Mouse (Mus musculus): ENCODE measurements around the gene Sipa1l3. TPM values are rescaled to one million over a fixed set of nuclear protein-coding genes. Genes with fewer than 3 reads are reported as not detected.

Gene Sipa1l3
- polyA plus RNA-seq, 1 experiment = 44.6 TPM

DNA sequence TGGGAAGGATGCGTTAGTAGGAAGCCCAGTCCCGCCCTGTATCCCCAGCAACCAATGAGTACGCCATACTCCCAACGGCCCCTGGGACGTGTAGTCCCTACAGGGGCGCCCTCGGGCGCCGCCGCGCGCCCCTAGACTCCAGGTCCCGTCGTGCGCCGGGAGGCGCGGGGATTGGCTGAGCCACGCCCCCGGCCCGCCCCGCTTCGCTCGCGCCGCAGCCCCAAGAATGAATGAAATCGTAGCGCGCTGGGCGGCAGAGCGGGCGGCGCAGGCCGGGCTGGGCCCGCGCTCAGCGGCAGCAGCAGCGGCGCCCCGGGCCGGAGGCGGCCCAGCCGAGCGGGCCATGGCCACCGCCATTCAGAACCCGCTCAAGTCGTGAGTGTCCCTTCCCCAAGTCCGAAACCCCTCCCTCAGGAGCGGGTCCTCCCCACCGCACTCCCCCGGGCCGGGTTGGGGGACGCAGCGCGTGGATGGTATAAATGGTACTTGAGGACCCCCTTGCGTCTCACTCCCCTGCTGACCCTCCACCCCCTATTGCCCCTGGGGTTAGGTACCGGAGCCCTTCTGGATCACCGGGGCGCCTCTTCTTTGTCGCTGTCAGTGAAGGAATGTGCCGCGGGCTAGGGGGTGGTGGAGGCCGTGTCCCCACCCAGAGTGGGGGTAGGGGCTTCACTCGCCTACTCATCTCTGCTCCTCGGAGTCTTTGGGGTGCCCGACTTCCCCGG lies 214.5 kb downstream of the Sipa1l3 start, which contains the start of gene Dpf1:
Gene Dpf1, plus strand, starts transcription at position 214 of the 725 bp plus-strand sequence.
- peaks cover 4% of the 10 kb centered on the region; the same call in 1 of the 2 replicates for H3K27me3 ChIP-seq (replicated peaks; ENCODE audit: control insufficient read depth, insufficient read depth, low read length)
- H3K36me3 ChIP-seq (ENCODE audit: control insufficient read depth, insufficient read depth, low read length) = no peaks in the 10 kb centered on the region
- peak within 1 kb of the TSS; percentile 9; the same call in 1 of the 2 replicates for H3K4me3 ChIP-seq (ENCODE audit: insufficient read depth, low read depth, low read length)
- no peak within 1 kb of the TSS for H3K27ac ChIP-seq (ENCODE audit: insufficient read depth, low read depth, low read length)
- peak; percentile 62 for DNase-seq
- under 1% methylated on average over 67 of the region's 67 CpGs for WGBS
- TF ChIP-seq CTCF (conservative IDR thresholded peaks at IDR 0.05; ENCODE audit: insufficient read depth, insufficient read length, low read depth, low read length) = no peak
- no peak for TF ChIP-seq POLR2A (IDR thresholded peaks at IDR 0.05; ENCODE audit: low read depth, low read length)
- 0 out of 2 replicates have a peak, but pooled peaks cover 5% of the 10 kb centered on the region for H3K4me1 ChIP-seq (ENCODE audit: control insufficient read depth, insufficient read depth, low read length)

DNA sequence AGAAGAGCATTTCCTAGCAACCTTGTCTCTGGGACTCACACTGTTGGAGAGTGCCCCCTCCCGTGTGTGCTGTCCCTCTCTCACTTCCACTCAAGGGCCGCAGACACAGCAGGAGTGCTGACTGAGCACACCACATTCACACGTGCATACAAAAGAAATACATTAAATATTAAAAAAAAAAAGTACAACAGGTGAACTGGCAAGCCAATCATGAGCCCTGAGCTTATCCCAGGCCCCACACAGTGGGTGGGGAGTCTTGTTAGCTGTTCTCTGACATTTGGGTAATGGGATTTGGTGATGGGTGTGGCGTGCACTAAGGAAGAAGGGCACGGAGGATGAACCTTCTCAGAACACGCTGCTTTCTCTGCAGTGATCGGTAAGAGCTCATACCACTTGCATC lies 215.8 kb downstream of the Sipa1l3 start:
- DNase-seq = no peak
- H3K4me1 ChIP-seq (ENCODE audit: control insufficient read depth, insufficient read depth, low read length) = 0 out of 2 replicates have a peak, but pooled peaks cover 5% of the 10 kb centered on the region
- H3K36me3 ChIP-seq (ENCODE audit: control insufficient read depth, insufficient read depth, low read length) = no peaks in the 10 kb centered on the region
- no peak overlapping the region for H3K4me3 ChIP-seq (ENCODE audit: insufficient read depth, low read depth, low read length)
- TF ChIP-seq CTCF (conservative IDR thresholded peaks at IDR 0.05; ENCODE audit: insufficient read depth, insufficient read length, low read depth, low read length) (no peak), POLR2A (IDR thresholded peaks at IDR 0.05; ENCODE audit: low read depth, low read length) (no peak)
- H3K27ac ChIP-seq (ENCODE audit: insufficient read depth, low read depth, low read length) = no peak overlapping the region
- H3K27me3 ChIP-seq (replicated peaks; ENCODE audit: control insufficient read depth, insufficient read depth, low read length) = peaks cover 4% of the 10 kb centered on the region; the same call in 1 of the 2 replicates
- 72% methylated on average over 7 of the region's 7 CpGs for WGBS

DNA sequence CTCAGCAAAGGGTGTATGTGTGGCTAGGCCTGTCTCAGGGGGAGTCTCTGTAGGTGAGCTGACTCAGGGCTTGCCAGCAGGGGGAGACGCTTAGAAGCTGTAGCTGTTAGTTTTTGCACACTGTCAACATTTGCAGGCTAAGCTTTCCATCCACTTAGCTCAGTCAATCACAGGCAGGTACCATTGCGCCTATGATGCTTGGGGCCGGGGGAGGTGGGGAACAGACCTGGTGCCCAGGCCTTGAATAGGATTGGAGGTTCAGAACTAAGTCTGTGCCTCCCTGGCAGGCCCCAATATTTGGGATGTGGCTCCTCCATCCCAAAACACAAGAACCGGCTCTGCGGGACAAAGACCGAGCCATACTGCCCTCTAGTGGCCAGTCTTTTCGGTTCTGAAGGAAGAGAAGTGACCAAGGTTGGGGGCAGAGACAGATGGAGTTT lies 217.3 kb downstream of the Sipa1l3 start:
- WGBS = 3% methylated on average over 7 of the region's 7 CpGs
- Histone ChIP-seq H3K36me3 (ENCODE audit: control insufficient read depth, insufficient read depth, low read length) (no peaks in the 10 kb centered on the region), H3K27ac (ENCODE audit: insufficient read depth, low read depth, low read length) (no peak overlapping the region), H3K4me1 (ENCODE audit: control insufficient read depth, insufficient read depth, low read length) (no peaks in the 10 kb centered on the region; the same call in 1 of the 2 replicates), H3K4me3 (ENCODE audit: insufficient read depth, low read depth, low read length) (no peak overlapping the region), H3K27me3 (replicated peaks; ENCODE audit: control insufficient read depth, insufficient read depth, low read length) (peaks cover 4% of the 10 kb centered on the region; the same call in 1 of the 2 replicates)
- DNase-seq = peak; percentile 71
- TF ChIP-seq POLR2A (IDR thresholded peaks at IDR 0.05; ENCODE audit: low read depth, low read length) (no peak), CTCF (conservative IDR thresholded peaks at IDR 0.05; ENCODE audit: insufficient read depth, insufficient read length, low read depth, low read length) (peak; percentile 77)

DNA sequence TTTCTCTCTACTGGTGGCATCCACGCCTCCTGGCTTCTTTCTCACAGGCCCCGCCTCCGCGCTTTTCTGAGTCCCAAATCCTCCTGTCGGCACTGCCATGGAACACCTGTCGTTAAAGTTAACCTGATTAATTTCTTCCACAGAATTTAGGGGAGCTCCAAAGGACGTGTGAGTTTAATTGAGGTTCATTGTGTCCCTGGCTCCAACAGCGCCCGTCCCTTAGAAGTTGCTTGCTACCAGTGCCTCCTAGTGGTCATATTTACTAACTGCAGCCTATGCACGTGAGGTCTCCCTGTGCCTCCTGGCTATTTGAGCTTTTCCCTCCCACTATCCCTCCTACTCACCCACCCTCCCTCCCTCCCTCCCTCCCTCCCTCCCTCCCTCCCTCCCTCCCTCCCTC lies 221.4 kb downstream of the Sipa1l3 start:
- peak; percentile 84 for DNase-seq
- Histone ChIP-seq H3K36me3 (ENCODE audit: control insufficient read depth, insufficient read depth, low read length) (no peaks in the 10 kb centered on the region), H3K4me1 (ENCODE audit: control insufficient read depth, insufficient read depth, low read length) (no peaks in the 10 kb centered on the region; the same call in 1 of the 2 replicates), H3K27ac (ENCODE audit: insufficient read depth, low read depth, low read length) (no peak overlapping the region), H3K4me3 (ENCODE audit: insufficient read depth, low read depth, low read length) (no peak overlapping the region), H3K27me3 (replicated peaks; ENCODE audit: control insufficient read depth, insufficient read depth, low read length) (no peaks in the 10 kb centered on the region)
- TF ChIP-seq POLR2A (IDR thresholded peaks at IDR 0.05; ENCODE audit: low read depth, low read length) (no peak), CTCF (conservative IDR thresholded peaks at IDR 0.05; ENCODE audit: insufficient read depth, insufficient read length, low read depth, low read length) (peak; percentile 95)
- 9% methylated on average over 10 of the region's 10 CpGs for whole genome bisulfite sequencing

DNA sequence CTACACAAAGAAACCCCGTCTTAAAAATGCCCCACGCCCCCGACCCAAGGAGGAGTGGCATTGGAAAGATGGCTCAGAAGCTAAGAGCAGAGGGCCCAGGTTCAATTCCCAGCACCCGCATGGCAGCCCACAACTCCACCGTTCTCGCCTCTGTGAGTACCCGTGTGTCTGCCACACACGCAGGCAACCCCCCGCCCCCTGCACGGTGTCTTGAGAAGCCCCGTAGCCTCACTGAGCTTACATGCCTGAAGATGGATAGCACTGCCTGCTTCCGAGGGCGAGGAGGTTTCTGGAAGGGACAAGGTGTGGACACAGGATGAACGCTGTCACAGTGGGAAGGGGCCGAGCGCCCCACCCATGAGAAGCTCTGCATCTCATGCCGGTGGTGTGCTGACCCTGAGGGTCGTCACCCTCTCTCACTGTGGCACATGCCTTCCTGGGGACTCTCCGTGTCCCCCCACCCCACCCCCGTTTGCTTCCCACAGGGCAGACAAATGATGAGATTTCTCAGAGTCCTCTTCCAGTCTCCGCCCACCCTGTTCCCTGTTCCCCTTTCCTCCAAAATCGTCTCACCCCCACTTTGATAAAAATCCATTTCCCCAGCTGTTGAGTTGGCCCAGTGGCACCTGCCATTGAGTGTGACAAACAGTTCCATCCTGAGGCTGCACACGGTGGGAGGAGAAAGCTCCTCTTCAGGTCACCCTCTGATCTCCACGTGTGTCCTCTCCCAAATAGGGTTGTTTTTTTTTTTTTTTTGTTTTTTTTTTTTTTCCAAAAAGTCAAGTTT lies 222.4 kb downstream of the Sipa1l3 start:
- H3K4me1 ChIP-seq (ENCODE audit: control insufficient read depth, insufficient read depth, low read length) = no peaks in the 10 kb centered on the region; the same call in 1 of the 2 replicates
- no peak overlapping the region for H3K4me3 ChIP-seq (ENCODE audit: insufficient read depth, low read depth, low read length)
- 76% methylated on average over 24 of the region's 24 CpGs for WGBS
- H3K27ac ChIP-seq (ENCODE audit: insufficient read depth, low read depth, low read length) = no peak overlapping the region
- no peak for DNase-seq
- H3K36me3 ChIP-seq (ENCODE audit: control insufficient read depth, insufficient read depth, low read length) = no peaks in the 10 kb centered on the region
- H3K27me3 ChIP-seq (replicated peaks; ENCODE audit: control insufficient read depth, insufficient read depth, low read length) = no peaks in the 10 kb centered on the region
- TF ChIP-seq CTCF (conservative IDR thresholded peaks at IDR 0.05; ENCODE audit: insufficient read depth, insufficient read length, low read depth, low read length) (no peak), POLR2A (IDR thresholded peaks at IDR 0.05; ENCODE audit: low read depth, low read length) (no peak)

DNA sequence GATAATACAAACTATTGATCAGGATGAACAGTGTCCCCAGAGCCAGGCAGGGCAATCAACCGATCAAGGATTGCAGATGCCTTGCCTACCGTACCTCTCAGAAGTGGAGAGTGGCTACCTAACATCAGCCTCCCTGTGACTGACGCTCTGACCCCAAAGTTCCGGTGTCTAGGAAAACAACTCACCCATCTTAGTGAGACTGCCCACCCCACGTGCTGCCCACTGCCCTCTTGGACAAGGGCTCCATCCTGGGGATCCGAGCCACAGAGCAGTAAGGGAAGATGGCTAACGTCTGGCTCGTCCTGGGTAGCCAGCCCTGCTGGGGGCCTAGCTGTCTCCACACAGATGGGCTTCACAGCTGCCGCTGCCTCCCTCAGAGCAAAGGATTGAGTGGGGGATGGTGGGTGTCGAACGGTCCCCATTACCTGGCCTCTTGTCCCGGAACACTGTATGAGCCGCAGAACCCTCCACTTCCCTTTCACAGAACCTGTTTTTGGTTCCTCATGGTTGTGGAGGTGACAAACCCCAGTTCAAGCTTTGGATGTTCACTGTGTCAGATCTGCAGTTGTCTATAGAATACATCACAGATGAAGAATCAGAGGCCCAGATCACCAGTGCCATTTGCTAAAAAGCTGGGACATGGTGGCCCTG lies 224.2 kb downstream of the Sipa1l3 start:
- TF ChIP-seq CTCF (conservative IDR thresholded peaks at IDR 0.05; ENCODE audit: insufficient read depth, insufficient read length, low read depth, low read length) (no peak), POLR2A (IDR thresholded peaks at IDR 0.05; ENCODE audit: low read depth, low read length) (no peak)

More for the DNA sequence above, 224.2 kb downstream of the Sipa1l3 start:
- Histone ChIP-seq H3K27ac (ENCODE audit: insufficient read depth, low read depth, low read length) (no peak overlapping the region), H3K4me3 (ENCODE audit: insufficient read depth, low read depth, low read length) (no peak overlapping the region), H3K4me1 (ENCODE audit: control insufficient read depth, insufficient read depth, low read length) (no peaks in the 10 kb centered on the region; the same call in 1 of the 2 replicates), H3K27me3 (replicated peaks; ENCODE audit: control insufficient read depth, insufficient read depth, low read length) (no peaks in the 10 kb centered on the region), H3K36me3 (ENCODE audit: control insufficient read depth, insufficient read depth, low read length) (no peaks in the 10 kb centered on the region)
- 79% methylated on average over 13 of the region's 13 CpGs for WGBS
- no peak for DNase-seq

All from kidney, adult 2 months (tissue).